13 mouse cellular contexts compared by ENCODE assay signal in genomic region chr9:78212341-78213049, GRCm38 (mm10). TPM values are rescaled to one million over a fixed set of nuclear protein-coding genes. Genes with fewer than 3 reads are reported as not detected.
A peak's percentile ranks its signal among the peaks of the same experiment; 100 is the strongest.
DNase-seq lines count a peak whose midpoint lies in the region; ATAC-seq and TF ChIP-seq lines count a peak whose summit lies in the region.
"Had no signal": no experiment of that assay in that cellular context is flagged by ENCODE, and none has a peak within 500 bp of the region (broad histone marks: within the 10 kb centered on the region; RNA-seq: fewer than 3 reads in every experiment).

No protein-coding gene starts in this region.

- H3K27me3 ChIP-seq in embryonic facial prominence, embryonic 14.5 days (replicated peaks; ENCODE audit: control insufficient read depth, insufficient read depth, low read length) = no peaks in the 10 kb centered on the region
- no peaks in the 10 kb centered on the region for H3K27me3 ChIP-seq in embryonic facial prominence, embryonic 10.5 days (replicated peaks; ENCODE audit: low read depth, poor library complexity, severe bottlenecking)
- H3K27me3 ChIP-seq in intestine, embryonic 16.5 days (replicated peaks; ENCODE audit: control insufficient read depth, insufficient read depth, low read length) = no peaks in the 10 kb centered on the region
- H3K27me3 ChIP-seq in myocyte (ENCODE audit: control insufficient read depth, insufficient read depth, insufficient read length) = no peaks in the 10 kb centered on the region
- H3K27me3 ChIP-seq: forebrain, embryonic 13.5 days; midbrain, embryonic 13.5 days had no signal

- DNase-seq in embryonic facial prominence, embryonic 14.5 days (ENCODE audit: low spot score) = peak; percentile 26
- no peak for DNase-seq in embryonic facial prominence, embryonic 10.5 days (ENCODE audit: low spot score)
- DNase-seq in heart, adult 9 months (ENCODE audit: low spot score in 2 of 2) = peak; percentile 56 to 65
- no peak for DNase-seq in cerebellum, postnatal 36 days
- DNase-seq in cerebellum, postnatal 4 days (ENCODE audit: low spot score in 2 of 2) = no peak
- DNase-seq in layer of hippocampus, adult 18-20 months (ENCODE audit: low spot score in 2 of 2) = no peak
- DNase-seq: kidney, postnatal 10 days had no signal

- no peaks in the 10 kb centered on the region for H3K79me2 ChIP-seq in myocyte (ENCODE audit: control insufficient read depth, insufficient read depth)

- no peaks in the 10 kb centered on the region for H3K9me3 ChIP-seq in embryonic facial prominence, embryonic 14.5 days (ENCODE audit: control insufficient read depth, low read length)
- H3K9me3 ChIP-seq in embryonic facial prominence, embryonic 10.5 days = no peaks in the 10 kb centered on the region
- 0 out of 2 replicates have a peak, but pooled peaks cover 4% of the 10 kb centered on the region for H3K9me3 ChIP-seq in intestine, embryonic 16.5 days (ENCODE audit: control insufficient read depth, low read length)
- H3K9me3 ChIP-seq: midbrain, embryonic 13.5 days had no signal

- H3K4me2 ChIP-seq in embryonic facial prominence, embryonic 14.5 days (ENCODE audit: low read depth, low read length) = no peak overlapping the region
- no peak overlapping the region for H3K4me2 ChIP-seq in intestine, embryonic 16.5 days (ENCODE audit: low read depth, low read length)
- peak overlapping the region; percentile 58 for H3K4me2 ChIP-seq in myocyte (ENCODE audit: low read depth)
- H3K4me2 ChIP-seq: forebrain, embryonic 13.5 days; midbrain, embryonic 13.5 days had no signal

- no peak overlapping the region for H3K27ac ChIP-seq in embryonic facial prominence, embryonic 14.5 days (replicated peaks; ENCODE audit: low read depth, low read length)
- H3K27ac ChIP-seq in embryonic facial prominence, embryonic 10.5 days (replicated peaks) = no peak overlapping the region
- 0 out of 2 replicates have a peak overlapping the region, but pooled peaks have one; percentile 8 for H3K27ac ChIP-seq in intestine, embryonic 16.5 days (ENCODE audit: low read length)
- H3K27ac ChIP-seq: forebrain, embryonic 13.5 days; midbrain, embryonic 13.5 days had no signal

- H3K36me3 ChIP-seq in embryonic facial prominence, embryonic 14.5 days (ENCODE audit: control insufficient read depth, insufficient read depth, low read length) = peaks cover 14% of the 10 kb centered on the region; the same call in 1 of the 2 replicates
- peaks cover 32% of the 10 kb centered on the region for H3K36me3 ChIP-seq in embryonic facial prominence, embryonic 10.5 days (replicated peaks)
- H3K36me3 ChIP-seq in intestine, embryonic 16.5 days (ENCODE audit: control insufficient read depth, insufficient read depth, low read length) = no peaks in the 10 kb centered on the region
- no peaks in the 10 kb centered on the region for H3K36me3 ChIP-seq in myocyte (ENCODE audit: control insufficient read depth, insufficient read depth)
- H3K36me3 ChIP-seq: midbrain, embryonic 13.5 days had no signal

- H3ac ChIP-seq in myocyte (ENCODE audit: control insufficient read depth, insufficient read length) = no peak overlapping the region

- H3K9ac ChIP-seq in embryonic facial prominence, embryonic 14.5 days (ENCODE audit: low read depth, low read length) = no peak overlapping the region
- no peak overlapping the region for H3K9ac ChIP-seq in intestine, embryonic 16.5 days (ENCODE audit: low read depth, low read length)
- H3K9ac ChIP-seq: forebrain, embryonic 13.5 days; midbrain, embryonic 13.5 days had no signal

- H3K4me3 ChIP-seq in embryonic facial prominence, embryonic 14.5 days (ENCODE audit: low read depth, low read length) = no peak overlapping the region
- H3K4me3 ChIP-seq in embryonic facial prominence, embryonic 10.5 days = no peak overlapping the region
- no peak overlapping the region for H3K4me3 ChIP-seq in intestine, embryonic 16.5 days (ENCODE audit: low read length)
- no peak overlapping the region for H3K4me3 ChIP-seq in myocyte
- H3K4me3 ChIP-seq: forebrain, embryonic 13.5 days; midbrain, embryonic 13.5 days had no signal

- H3K4me1 ChIP-seq in embryonic facial prominence, embryonic 14.5 days (ENCODE audit: control insufficient read depth, insufficient read depth, low read length) = no peaks in the 10 kb centered on the region
- peaks cover 13% of the 10 kb centered on the region for H3K4me1 ChIP-seq in embryonic facial prominence, embryonic 10.5 days
- H3K4me1 ChIP-seq in intestine, embryonic 16.5 days (ENCODE audit: control insufficient read depth, insufficient read depth, low read length) = peaks cover 9% of the 10 kb centered on the region
- H3K4me1 ChIP-seq: forebrain, embryonic 13.5 days; midbrain, embryonic 13.5 days had no signal

- no peak for ATAC-seq in embryonic facial prominence, embryonic 14.5 days (ENCODE audit: low read depth)
- peak; percentile 52 for ATAC-seq in intestine, embryonic 16.5 days
- ATAC-seq: forebrain, embryonic 13.5 days; midbrain, embryonic 13.5 days had no signal

- 72% methylated on average over 7 of the region's 7 CpGs for WGBS in embryonic facial prominence, embryonic 14.5 days
- WGBS in embryonic facial prominence, embryonic 10.5 days = 84% methylated on average over 7 of the region's 7 CpGs
- 49% methylated on average over 7 of the region's 7 CpGs for WGBS in intestine, embryonic 16.5 days

- no peak for TF ChIP-seq POLR2A in myocyte (IDR thresholded peaks at IDR 0.05; ENCODE audit: insufficient read length, low read depth)

TF ChIP-seq in myocyte, 11 proteins besides CTCF, POLR2A, EP300 and RAD21:
- no peak for TF ChIP-seq USF1 (IDR thresholded peaks at IDR 0.05; ENCODE audit: low read depth)
- no peak for TF ChIP-seq E2F4 (IDR thresholded peaks at IDR 0.05; ENCODE audit: insufficient read depth)
- no peak for TF ChIP-seq CEBPB (IDR thresholded peaks at IDR 0.05; ENCODE audit: insufficient read depth, poor library complexity, severe bottlenecking)
- TF ChIP-seq MYOD1 (IDR thresholded peaks at IDR 0.05; ENCODE audit: control insufficient read depth in 1 of 3, insufficient read length in 2 of 3, low read depth in 2 of 3) = no peak
- TF ChIP-seq TCF12 (IDR thresholded peaks at IDR 0.05; ENCODE audit: insufficient read depth, poor library complexity, severe bottlenecking) = no peak
- no peak for TF ChIP-seq TCF3 (IDR thresholded peaks at IDR 0.05; ENCODE audit: insufficient read length, low read depth)
- TF ChIP-seq MAX (IDR thresholded peaks at IDR 0.05; ENCODE audit: low read depth) = no peak
- TF ChIP-seq MYOG (IDR thresholded peaks at IDR 0.05; ENCODE audit: control insufficient read depth in 1 of 3, insufficient read depth in 1 of 3, insufficient read length in 2 of 3, low read depth in 2 of 3) = no peak
- no peak for TF ChIP-seq POLR2AphosphoS2 (IDR thresholded peaks at IDR 0.05; ENCODE audit: insufficient read length, low read depth)
- TF ChIP-seq SRF (IDR thresholded peaks at IDR 0.05; ENCODE audit: control insufficient read depth, insufficient read length, low read depth) = no peak
- no peak for TF ChIP-seq REST (IDR thresholded peaks at IDR 0.05; ENCODE audit: insufficient read depth, insufficient read length)

RNA-seq across cellular contexts. Expression of gene Gsta1, which starts 18.0 kb away (rescaled TPM):
- 1.00 and 2.6 TPM in 2 replicates for polyA plus RNA-seq in embryonic facial prominence, embryonic 14.5 days (2014; fragmentation: Nextera tagmentation; extraction: Ambion mirVana)
- polyA plus RNA-seq in embryonic facial prominence, embryonic 10.5 days (2016; fragmentation: Nextera tagmentation; extraction: Ambion mirVana) = not detected in 2 replicates
- polyA plus RNA-seq in intestine, embryonic 16.5 days (2015; fragmentation: Nextera tagmentation; extraction: Ambion mirVana) = 94.1 and 98.3 TPM in 2 replicates
- 0.61 TPM for polyA plus RNA-seq in myocyte (2012; fragmentation: generic; extraction: Trizol)
- not detected for total RNA-seq in layer of hippocampus, adult 18-20 months (2021)
- total RNA-seq: left cerebral cortex, postnatal 25 days; neutrophil, adult 5-6 weeks had no signal
- polyA plus RNA-seq: forebrain, embryonic 13.5 days; midbrain, embryonic 13.5 days had no signal

RNA-seq across cellular contexts. Expression of gene Gsta4, which starts 29.9 kb away (rescaled TPM):
- 67.1 and 70.7 TPM in 2 replicates for polyA plus RNA-seq in embryonic facial prominence, embryonic 14.5 days (2014; fragmentation: Nextera tagmentation; extraction: Ambion mirVana)
- polyA plus RNA-seq in embryonic facial prominence, embryonic 10.5 days (2016; fragmentation: Nextera tagmentation; extraction: Ambion mirVana) = 102 and 107 TPM in 2 replicates
- 57.5 and 62.7 TPM in 2 replicates for polyA plus RNA-seq in intestine, embryonic 16.5 days (2015; fragmentation: Nextera tagmentation; extraction: Ambion mirVana)
- polyA plus RNA-seq in myocyte (2012; fragmentation: generic; extraction: Trizol) = 28.1 TPM
- total RNA-seq in layer of hippocampus, adult 18-20 months (2021) = 10 to 100 TPM; 56.0 to 60.8 TPM

RNA-seq across cellular contexts. Expression of gene Gm3776, which starts 44.4 kb away (rescaled TPM):
- polyA plus RNA-seq in embryonic facial prominence, embryonic 14.5 days (2014; fragmentation: Nextera tagmentation; extraction: Ambion mirVana) = 0.60 and 2.0 TPM in 2 replicates
- polyA plus RNA-seq in embryonic facial prominence, embryonic 10.5 days (2016; fragmentation: Nextera tagmentation; extraction: Ambion mirVana) = not detected in 2 replicates
- 73.4 and 80.7 TPM in 2 replicates for polyA plus RNA-seq in intestine, embryonic 16.5 days (2015; fragmentation: Nextera tagmentation; extraction: Ambion mirVana)
- polyA plus RNA-seq in myocyte (2012; fragmentation: generic; extraction: Trizol) = 0.07 TPM
- total RNA-seq in layer of hippocampus, adult 18-20 months (2021) = not detected
- total RNA-seq: left cerebral cortex, postnatal 25 days; neutrophil, adult 5-6 weeks had no signal
- polyA plus RNA-seq: forebrain, embryonic 13.5 days; midbrain, embryonic 13.5 days had no signal

Comparison
In these comparisons a context has a peak if more than half of its experiments do, and no peak if none do; other contexts are left out.
1. DNase-seq: peak in embryonic facial prominence, embryonic 14.5 days (single experiment) and heart, adult 9 months (2 of 2); none in embryonic facial prominence, embryonic 10.5 days (single experiment), cerebellum, postnatal 36 days (0 of 2), cerebellum, postnatal 4 days (0 of 2) and layer of hippocampus, adult 18-20 months (0 of 2).
2. RNA of gene Gsta1, which starts 18.0 kb away (polyA plus RNA-seq): 94.1 to 98.3 TPM in intestine, embryonic 16.5 days; 1.00 to 2.6 TPM in embryonic facial prominence, embryonic 14.5 days, 0.61 TPM in myocyte (single experiment) and not detected in embryonic facial prominence, embryonic 10.5 days; every median in the first group is over 10 times any median in the second.
3. RNA of gene Gm3776, which starts 44.4 kb away (polyA plus RNA-seq): 73.4 to 80.7 TPM in intestine, embryonic 16.5 days; 0.60 to 2.0 TPM in embryonic facial prominence, embryonic 14.5 days, 0.07 TPM in myocyte (single experiment) and not detected in embryonic facial prominence, embryonic 10.5 days; every median in the first group is over 10 times any median in the second.